Mouse (Mus musculus) intestine, postnatal 0 days (tissue): ENCODE results near the gene Lrrc8a. TPM values are rescaled to one million over a fixed set of nuclear protein-coding genes. Genes with fewer than 3 reads are reported as not detected.

ENCODE experiments used
- ATAC-seq: fragments of 200-750 bp; cut with Nextera tagmentation; 2 replicates; pipeline ENCODE4 v1.8.0; 2017; ENCODE audit warnings: mild to moderate bottlenecking, moderate TSS enrichment, moderate library complexity
- H3K27ac ChIP-seq: fragments of 300-500 bp; sonication (generic); 2 replicates; pipeline ENCODE4 v1.5.1; 2014; ENCODE audit warnings: mild to moderate bottlenecking, low read depth, low read length, moderate library complexity
- H3K27me3 ChIP-seq: fragments of 300-500 bp; sonication (generic); replicated peaks from 2 replicates; pipeline ENCODE4 v1.6.1; 2014; ENCODE audit warnings: low read length, mixed read lengths; ENCODE audit not compliant: control insufficient read depth, insufficient read depth
- H3K36me3 ChIP-seq: fragments of 300-500 bp; sonication (generic); 2 replicates; pipeline ENCODE4 v1.6.1; 2014; ENCODE audit warnings: mild to moderate bottlenecking, moderate library complexity; ENCODE audit not compliant: control insufficient read depth, insufficient read depth
- H3K4me1 ChIP-seq: fragments of 300-500 bp; sonication (generic); replicated peaks from 2 replicates; pipeline ENCODE4 v1.6.1; 2014; ENCODE audit warnings: antibody characterized with exemption, low read length, mixed read lengths; ENCODE audit not compliant: control insufficient read depth, insufficient read depth
- H3K4me2 ChIP-seq: fragments of 300-500 bp; sonication (generic); replicated peaks from 2 replicates; pipeline ENCODE4 v1.6.1; 2014; ENCODE audit warnings: low read depth, mild to moderate bottlenecking, moderate library complexity
- H3K4me3 ChIP-seq: fragments of 300-500 bp; sonication (generic); 2 replicates; pipeline ENCODE4 v1.5.1; 2014; ENCODE audit warnings: low read depth, low read length
- H3K9ac ChIP-seq: fragments of 300-500 bp; sonication (generic); 2 replicates; pipeline ENCODE4 v1.6.1; 2014; ENCODE audit warnings: mild to moderate bottlenecking, low read depth, low read length
- H3K9me3 ChIP-seq: fragments of 300-500 bp; sonication (generic); 2 replicates; pipeline ENCODE4 v1.6.1; 2016; ENCODE audit warnings: mixed run types; ENCODE audit not compliant: control insufficient read depth
- CTCF ChIP-seq: sonication (generic); IDR thresholded peaks from 2 replicates; pipeline ENCODE4 v1.5.1; 2016; ENCODE audit warnings: low read depth, mild to moderate bottlenecking, control low read depth, antibody characterized with exemption, moderate library complexity
- WGBS: fragments of 180-500 bp; shearing (Covaris S2); extraction: QIAGEN DNeasy Blood & Tissue Kit; methylation state at CpG from one replicate; pipeline ENCODE4 v1.1.7; 2014; 5-methylcytosine and 5-hydroxymethylcytosine counted together
- polyA plus RNA-seq: library from polyadenylated mRNA; unstranded; fragments of >200 nt; fragmentation: Nextera tagmentation; extraction: Ambion mirVana; gene quantifications from 2 replicates; pipeline ENCODE4 v1.2.1, GENCODE M21; 2015

Gene Lrrc8a
- 40.4 and 40.5 TPM in 2 replicates for polyA plus RNA-seq

DNA sequence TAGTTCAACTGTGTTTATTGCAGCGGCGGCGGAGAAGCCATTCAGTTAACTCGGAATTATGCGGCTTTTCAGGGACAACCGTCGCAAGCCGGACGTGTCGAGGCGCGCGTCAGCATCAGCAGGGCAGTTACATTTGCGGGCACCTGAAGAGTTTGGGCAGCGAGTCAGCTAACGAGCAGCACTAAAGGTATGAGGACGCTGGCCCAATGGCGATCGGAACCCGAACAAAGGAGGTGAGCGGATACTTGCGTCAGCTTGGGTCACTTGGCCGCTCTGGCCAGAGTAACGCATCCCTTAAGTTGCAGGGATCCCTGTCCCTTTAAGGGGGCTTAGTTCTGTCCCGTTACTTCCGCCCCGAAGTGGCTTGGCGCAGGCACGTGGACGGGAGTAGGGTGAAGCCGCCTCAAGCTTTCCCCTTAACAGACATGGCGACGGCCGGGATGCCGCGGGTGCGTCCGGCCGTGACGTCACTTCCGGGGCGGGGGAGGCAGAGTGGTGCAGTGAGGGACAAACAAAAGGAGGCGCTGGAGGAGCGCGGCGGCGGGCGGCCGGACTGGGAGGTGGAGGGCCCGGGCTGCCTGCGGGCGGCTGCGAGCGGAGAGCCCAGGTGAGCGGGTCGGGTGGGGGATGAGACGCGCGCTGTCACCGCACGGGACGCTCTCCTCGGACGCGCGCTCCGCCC, at the start of gene Lrrc8a:
TSS of gene Lrrc8a (plus strand) at position 517 of the 682 bp plus-strand sequence.
- Histone ChIP-seq H3K27ac (peak within 1 kb of the TSS; percentile 93), H3K36me3 (peaks cover 18% of the 10 kb centered on the region), H3K4me2 (peak within 1 kb of the TSS; percentile 78), H3K4me3 (peak within 1 kb of the TSS; percentile 93), H3K27me3 (no peaks in the 10 kb centered on the region), H3K9ac (peak within 1 kb of the TSS; percentile 92), H3K9me3 (no peaks in the 10 kb centered on the region), H3K4me1 (peaks cover 3% of the 10 kb centered on the region; the same call in 1 of the 2 replicates)
- WGBS: under 1% methylated on average over 59 of the region's 67 CpGs
- peak; percentile 78 for TF ChIP-seq CTCF
- peak; percentile 95 for ATAC-seq

DNA sequence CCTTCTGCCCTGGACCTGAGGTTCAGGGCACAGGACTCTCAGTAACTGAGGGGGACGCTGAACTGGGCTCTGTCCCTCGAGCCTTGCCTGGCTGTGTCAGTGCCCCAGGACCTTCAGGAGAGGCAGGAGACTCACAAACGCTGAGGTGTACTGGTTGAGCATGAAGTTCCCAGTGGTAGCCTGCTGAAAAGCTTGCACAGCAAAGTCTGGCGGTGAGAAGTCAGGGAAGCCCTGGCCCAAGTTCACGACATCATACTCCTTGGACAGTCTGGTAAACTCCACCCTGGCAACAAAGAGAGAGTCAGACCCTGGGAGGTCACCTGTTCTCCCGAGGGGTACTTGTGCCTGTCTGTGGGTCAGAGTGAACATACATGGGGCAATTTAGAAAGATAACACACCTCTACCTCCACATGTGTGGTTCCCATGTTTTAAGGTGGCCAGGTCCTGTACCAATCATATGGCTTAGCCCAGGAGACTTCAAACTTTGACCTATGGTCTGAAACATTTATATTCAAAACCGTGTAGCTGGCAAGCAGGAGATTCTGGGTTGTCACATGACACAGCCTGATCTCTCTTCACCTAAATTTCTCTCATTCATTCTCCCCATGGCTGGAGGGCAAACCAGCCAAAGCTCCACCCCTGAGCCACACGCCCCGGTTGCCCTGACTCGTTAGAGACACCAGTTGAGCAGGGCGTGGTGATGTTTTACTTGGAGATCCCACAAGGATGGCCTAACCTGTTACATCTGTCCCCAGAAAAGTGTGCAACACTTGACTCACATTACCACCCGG, 45.5 kb upstream of the Lrrc8a start:
- Histone ChIP-seq H3K27me3 (no peaks in the 10 kb centered on the region), H3K9me3 (no peaks in the 10 kb centered on the region), H3K9ac (no peak overlapping the region), H3K27ac (peak overlapping the region; percentile 76), H3K36me3 (peaks cover 7% of the 10 kb centered on the region; the same call in 1 of the 2 replicates), H3K4me1 (no peaks in the 10 kb centered on the region), H3K4me2 (no peak overlapping the region), H3K4me3 (no peak overlapping the region)
- WGBS: 55% methylated on average over 12 of the region's 12 CpGs
- ATAC-seq: peak; percentile 40
- TF ChIP-seq CTCF: no peak

DNA sequence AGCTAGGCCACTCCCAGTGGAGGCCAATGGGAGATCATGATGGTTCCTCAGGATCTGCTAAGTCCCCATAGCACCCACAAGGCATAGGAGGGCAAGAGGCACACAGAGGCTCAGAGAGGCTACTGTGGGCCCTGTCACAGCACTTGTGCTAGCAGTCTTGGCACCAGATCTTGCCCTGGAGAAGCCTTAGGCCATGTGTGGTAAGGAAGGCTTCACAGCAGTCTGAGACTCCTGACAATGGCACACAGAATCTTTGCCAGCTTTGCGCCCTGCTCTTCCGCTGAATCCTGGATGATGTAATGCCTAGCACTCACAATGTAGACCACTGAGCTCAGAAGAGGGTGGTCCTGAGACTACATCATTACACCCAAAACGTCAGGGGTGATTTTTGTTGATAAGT, 42.9 kb upstream of the Lrrc8a start:
- H3K27me3 ChIP-seq: no peaks in the 10 kb centered on the region
- no peak overlapping the region for H3K4me2 ChIP-seq
- ATAC-seq: no peak
- H3K9ac ChIP-seq: no peak overlapping the region
- no peak overlapping the region for H3K4me3 ChIP-seq
- H3K36me3 ChIP-seq: no peaks in the 10 kb centered on the region; the same call in 1 of the 2 replicates
- no peaks in the 10 kb centered on the region for H3K9me3 ChIP-seq
- peaks cover 6% of the 10 kb centered on the region; the same call in 1 of the 2 replicates for H3K4me1 ChIP-seq
- no peak for TF ChIP-seq CTCF
- WGBS: 82% methylated on average over 3 of the region's 3 CpGs
- H3K27ac ChIP-seq: no peak overlapping the region

DNA sequence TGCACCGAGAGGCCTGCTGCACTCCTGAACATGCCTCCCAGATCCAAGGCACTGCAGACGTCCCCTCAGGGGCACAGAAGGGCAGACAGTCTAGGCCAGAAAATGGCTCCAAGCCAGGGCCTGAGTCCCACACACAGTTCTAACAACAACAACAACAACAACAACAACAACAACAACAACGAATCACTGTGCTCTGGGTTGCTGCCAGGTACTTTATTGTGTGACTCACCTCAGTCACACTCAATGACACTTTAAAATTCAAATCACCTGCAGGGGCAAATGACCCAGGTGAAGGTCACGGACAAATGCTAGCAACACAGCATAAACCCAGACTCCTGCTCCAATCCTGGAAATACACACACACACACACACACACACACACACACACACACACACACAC, 39.5 kb upstream of the Lrrc8a start:
- no peak overlapping the region for H3K4me2 ChIP-seq
- H3K9ac ChIP-seq: no peak overlapping the region
- H3K27me3 ChIP-seq: no peaks in the 10 kb centered on the region
- 49% methylated on average over 4 of the region's 4 CpGs for WGBS
- peak overlapping the region; percentile 24; the same call in 1 of the 2 replicates for H3K27ac ChIP-seq
- H3K9me3 ChIP-seq: no peaks in the 10 kb centered on the region
- H3K4me1 ChIP-seq: peaks cover 8% of the 10 kb centered on the region; the same call in 1 of the 2 replicates
- TF ChIP-seq CTCF: no peak
- no peak overlapping the region for H3K4me3 ChIP-seq
- H3K36me3 ChIP-seq: no peaks in the 10 kb centered on the region
- ATAC-seq: 0 out of 2 replicates have a peak, but pooled peaks have one; percentile 32

DNA sequence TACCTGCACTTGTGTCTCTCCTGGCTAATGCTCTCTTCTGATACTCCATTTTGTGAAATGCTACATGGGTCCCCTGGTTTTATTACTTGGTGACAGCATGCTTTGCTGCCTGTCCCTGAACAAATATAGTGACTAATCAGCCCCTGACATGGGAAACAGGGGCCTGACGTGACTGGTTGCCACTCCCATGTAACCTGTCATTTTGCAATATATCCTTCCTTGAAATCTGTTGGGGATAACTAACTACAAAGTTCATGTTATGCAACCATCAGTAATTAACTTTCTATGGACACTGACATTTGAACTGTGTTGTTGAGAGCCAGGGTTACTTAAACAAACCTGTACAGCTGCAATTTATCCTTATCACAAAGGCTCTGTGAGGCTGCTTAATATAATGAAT, 37.5 kb upstream of the Lrrc8a start:
- peaks cover 8% of the 10 kb centered on the region; the same call in 1 of the 2 replicates for H3K4me1 ChIP-seq
- no peaks in the 10 kb centered on the region for H3K9me3 ChIP-seq
- no peak overlapping the region for H3K4me3 ChIP-seq
- H3K27me3 ChIP-seq: no peaks in the 10 kb centered on the region
- no peak for TF ChIP-seq CTCF
- WGBS: 30% methylated on average over 1 of the region's 1 CpGs
- 0 out of 2 replicates have a peak overlapping the region, but pooled peaks have one; percentile 28 for H3K4me2 ChIP-seq
- no peak overlapping the region for H3K9ac ChIP-seq
- peak; percentile 85 for ATAC-seq
- peak overlapping the region; percentile 88 for H3K27ac ChIP-seq
- H3K36me3 ChIP-seq: no peaks in the 10 kb centered on the region

DNA sequence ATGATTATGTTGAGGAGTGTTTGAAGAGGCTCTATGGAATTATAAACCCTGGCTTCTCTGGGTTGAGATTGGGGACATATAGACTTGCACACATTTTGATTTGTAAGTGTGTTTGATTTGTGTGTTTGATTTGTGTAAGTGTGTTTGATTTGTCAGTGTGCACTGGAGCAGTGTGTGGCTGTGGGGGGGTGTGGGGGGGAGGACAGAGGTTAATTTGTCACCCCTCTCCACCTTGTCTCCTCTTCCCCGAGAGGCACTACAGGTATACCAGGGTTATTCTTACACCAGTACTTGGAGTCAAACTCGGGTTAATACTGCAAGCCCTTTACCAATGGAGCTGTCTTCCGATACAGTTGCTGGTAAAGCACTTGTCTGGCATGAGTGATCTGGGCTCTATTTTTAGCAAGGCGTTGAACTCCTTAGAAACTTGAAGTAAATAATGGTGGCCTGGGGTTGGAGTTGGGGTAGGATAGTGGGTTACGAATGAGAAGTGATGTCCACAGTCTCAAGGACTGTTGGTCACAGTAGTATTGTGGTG, 37.1 kb upstream of the Lrrc8a start:
- H3K9ac ChIP-seq: no peak overlapping the region
- no peak overlapping the region for H3K4me3 ChIP-seq
- 0 out of 2 replicates have a peak overlapping the region, but pooled peaks have one; percentile 28 for H3K4me2 ChIP-seq
- no peaks in the 10 kb centered on the region for H3K9me3 ChIP-seq
- peaks cover 8% of the 10 kb centered on the region; the same call in 1 of the 2 replicates for H3K4me1 ChIP-seq
- 39% methylated on average over 5 of the region's 5 CpGs for WGBS
- H3K27ac ChIP-seq: peak overlapping the region; percentile 88
- no peaks in the 10 kb centered on the region for H3K27me3 ChIP-seq
- ATAC-seq: peak; percentile 2; the same call in 1 of the 2 replicates
- no peaks in the 10 kb centered on the region for H3K36me3 ChIP-seq
- no peak for TF ChIP-seq CTCF
